Mouse (Mus musculus): Measurements from ENCODE around the gene Krt27. TPM values are rescaled to one million over a fixed set of nuclear protein-coding genes. Genes with fewer than 3 reads are reported as not detected.

The Krt27 gene
- not detected for total RNA-seq (2021)
- long read RNA-seq, experiment 1, result 0 reads
- long read RNA-seq, experiment 2, result 0 reads

GRCm38 (mm10) chr11:99351004-99351403 lies at the start of gene Krt27:
Gene Krt27, minus strand, starts transcription at chr11:99351104.
- no peak for DNase-seq

DNA sequence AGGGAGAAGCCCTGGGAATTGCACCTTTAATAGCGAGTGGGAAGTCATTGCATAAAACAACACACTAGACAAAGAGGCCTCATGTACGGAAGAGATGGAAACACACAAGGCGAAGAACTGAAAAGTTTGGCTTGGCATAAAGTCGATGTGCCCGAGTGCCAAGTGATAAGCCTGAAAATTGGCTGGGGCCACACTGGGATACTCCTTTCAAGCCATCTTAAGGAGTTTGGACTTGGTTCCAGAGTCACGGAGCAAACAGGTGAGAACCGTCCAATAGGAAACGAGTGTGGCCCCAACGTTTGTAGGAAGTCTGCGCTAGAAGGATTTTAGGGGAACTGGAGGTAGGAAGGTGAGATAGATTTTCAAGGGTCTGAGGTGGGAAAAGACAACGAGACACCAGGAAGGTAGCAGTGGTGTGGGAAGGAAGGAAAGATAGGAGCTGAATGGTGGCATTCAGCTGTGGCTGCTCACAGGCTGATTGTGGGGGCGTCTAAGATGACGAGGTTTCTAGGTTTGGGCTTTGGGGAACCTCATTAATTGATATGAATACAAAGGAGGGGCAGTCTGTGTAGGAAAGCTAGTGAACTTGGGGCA lies 49.1 kb upstream of the Krt27 start:
- DNase-seq, result no peak

GRCm38 (mm10) chr11:99398832-99399231 lies 47.9 kb upstream of the Krt27 start:
- no peak for DNase-seq

DNA sequence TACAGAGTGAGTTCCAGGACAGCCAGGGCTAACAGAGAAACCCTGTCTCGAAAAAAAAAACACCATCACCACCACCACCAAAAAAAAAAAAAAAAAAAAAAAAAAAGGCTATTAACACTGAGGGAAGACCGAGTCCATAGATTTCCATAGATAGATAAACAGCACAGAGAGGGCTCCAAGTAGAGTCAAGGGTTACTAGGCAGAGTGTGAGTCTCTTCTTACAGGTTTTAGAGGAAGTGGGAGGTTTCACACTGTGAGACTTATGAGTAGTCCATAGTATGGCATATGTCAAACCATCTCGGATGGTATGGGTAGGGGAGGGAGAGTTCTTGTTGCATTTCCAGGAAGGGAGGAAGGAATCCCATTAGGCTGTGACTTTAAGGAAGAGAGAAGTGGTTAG lies 47.2 kb upstream of the Krt27 start:
- no peak for DNase-seq

DNA sequence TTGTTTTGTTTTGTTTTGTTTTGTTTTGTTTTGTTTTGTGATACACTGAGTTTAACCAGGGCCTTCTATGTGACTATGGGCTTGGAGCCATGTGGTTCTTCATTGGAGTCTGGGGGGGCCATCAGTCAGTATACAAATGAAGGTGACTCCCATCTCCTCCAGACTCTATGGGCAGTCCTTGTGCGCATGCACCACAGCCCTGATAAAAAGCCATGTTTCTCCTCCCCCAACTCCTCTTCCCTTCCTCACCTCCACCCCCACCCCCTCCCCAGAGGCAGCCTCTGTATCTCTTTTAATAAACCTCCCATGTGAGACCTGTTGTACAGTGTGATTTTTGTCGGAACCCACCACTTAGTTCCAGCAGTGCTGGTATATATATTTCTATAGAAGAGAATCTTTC lies 45.8 kb upstream of the Krt27 start:
- no peak for DNase-seq

- no peak for DNase-seq
Measured at GRCm38 (mm10) chr11:99396034-99396433, 45.1 kb upstream of the Krt27 start.

GRCm38 (mm10) chr11:99392492-99392891 lies 41.6 kb upstream of the Krt27 start:
- no peak for DNase-seq

DNA sequence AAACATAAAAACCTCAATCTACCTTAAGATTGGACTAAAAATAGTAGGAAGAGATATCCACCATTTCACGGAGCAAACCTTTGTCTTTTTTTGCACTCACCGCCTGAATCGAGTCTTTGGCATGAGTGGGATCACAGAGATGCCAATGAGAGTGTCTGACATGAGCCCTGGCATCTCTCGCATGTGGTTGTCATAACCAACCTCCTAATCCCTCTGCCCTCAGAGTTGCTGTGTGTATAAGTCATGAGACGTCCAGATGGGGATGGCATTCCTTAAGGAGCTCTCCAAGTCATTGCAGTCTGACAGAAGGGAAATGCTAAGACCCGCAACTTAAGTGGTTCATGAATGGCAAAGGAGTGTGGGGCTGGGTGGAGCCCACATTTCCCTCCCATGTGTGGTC lies 40.5 kb upstream of the Krt27 start:
- DNase-seq, result no peak

GRCm38 (mm10) chr11:99390866-99391265 lies 40.0 kb upstream of the Krt27 start:
- no peak for DNase-seq

DNA sequence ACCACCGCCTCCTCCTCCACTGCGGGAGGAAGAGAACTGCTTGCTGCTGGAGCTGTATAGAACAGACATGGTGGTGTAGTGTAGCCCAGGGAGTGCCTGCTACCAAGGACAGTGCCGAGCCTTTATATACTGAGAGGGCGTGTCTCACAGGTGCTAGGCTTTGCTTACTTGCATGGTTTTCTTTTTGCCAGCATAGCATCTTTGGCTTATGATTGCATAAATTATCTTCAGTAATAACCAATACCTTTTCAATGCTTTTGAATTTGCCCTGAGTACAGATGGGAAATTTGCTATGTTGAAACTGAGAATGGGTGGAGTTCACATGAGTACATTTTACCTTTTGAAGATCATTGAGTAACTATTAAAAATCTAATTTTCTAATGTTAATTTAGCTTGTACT lies 38.4 kb upstream of the Krt27 start, which contains the start of gene Krt10:
Krt10 (minus strand) TSS at position 101 of the 400 bp plus-strand sequence.
- DNase-seq, result no peak

DNA sequence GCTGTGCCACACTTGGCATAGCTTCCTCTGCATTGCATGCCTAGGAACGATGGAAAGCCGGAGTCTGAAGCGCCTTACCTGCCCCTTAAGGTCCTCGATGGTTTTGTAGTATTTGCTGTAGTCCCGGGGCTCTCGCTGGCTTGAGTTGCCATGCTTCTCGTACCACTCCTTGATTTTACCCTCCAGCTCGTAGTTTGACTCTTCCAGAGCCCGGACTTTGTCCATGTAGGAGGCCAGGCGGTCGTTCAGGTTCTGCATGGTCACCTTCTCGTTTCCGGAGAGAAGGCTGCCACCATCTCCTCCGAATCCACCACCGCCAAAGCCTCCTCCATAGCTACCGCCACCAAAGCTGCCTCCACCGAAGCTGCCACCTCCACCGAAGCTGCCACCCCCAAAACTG lies 37.8 kb upstream of the Krt27 start:
- DNase-seq, result no peak

GRCm38 (mm10) chr11:99385813-99386721 lies 35.2 kb upstream of the Krt27 start:
- DNase-seq, result peak; percentile 91

DNA sequence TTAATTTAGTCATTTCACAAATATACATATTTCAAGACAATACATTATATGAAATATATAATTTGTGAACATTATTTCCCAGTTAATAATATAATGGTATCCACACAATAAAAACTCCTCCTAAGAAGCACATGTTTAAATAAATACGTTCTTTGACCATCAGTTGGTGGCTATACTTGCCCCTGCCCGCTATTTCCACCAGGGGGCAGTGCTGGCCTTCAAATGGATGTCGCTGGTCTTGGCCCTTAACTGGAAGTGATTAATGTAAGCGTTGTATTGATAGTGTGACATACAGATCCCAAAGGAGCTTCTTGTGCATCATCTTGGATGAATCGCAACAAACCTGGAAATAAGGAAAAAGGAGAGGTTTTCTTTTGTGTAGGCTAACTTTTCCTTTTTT lies 28.7 kb upstream of the Krt27 start:
- DNase-seq, result peak; percentile 30

- no peak for DNase-seq
Measured at GRCm38 (mm10) chr11:99374803-99375202, 23.9 kb upstream of the Krt27 start, which contains the start of gene Krt28. Gene Krt28, minus strand, starts transcription at chr11:99374903.

DNA sequence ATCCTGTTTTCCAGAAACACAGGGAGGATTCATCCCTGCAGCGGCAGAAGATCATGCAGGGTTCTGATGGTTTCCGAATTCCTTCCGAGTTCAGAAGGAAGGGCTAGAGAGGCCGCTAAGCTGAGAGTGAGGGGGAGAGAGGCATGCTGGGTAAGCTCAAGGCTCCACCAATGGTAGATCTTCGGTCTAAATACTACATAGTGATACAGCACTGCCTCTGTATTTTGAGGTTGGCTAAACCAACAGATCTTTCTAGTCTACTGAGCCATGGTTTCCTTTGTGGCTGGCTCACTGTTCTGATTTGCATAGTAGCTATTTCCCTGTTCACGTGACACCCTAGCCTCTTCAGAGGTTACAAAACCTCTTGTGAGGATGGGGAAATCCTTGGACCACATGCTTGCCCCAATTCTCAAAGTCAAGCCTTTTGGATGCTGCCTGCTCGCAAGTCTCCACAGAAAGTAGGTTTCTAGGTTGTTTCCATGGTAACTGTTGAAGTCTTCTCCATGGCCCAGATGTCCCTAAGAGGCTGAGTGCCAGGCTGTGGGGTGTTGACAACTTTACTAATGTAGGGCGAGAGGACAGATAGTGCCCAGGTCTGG lies 19.0 kb upstream of the Krt27 start:
- no peak for DNase-seq

- no peak for DNase-seq
Measured at GRCm38 (mm10) chr11:99369229-99369628, 18.3 kb upstream of the Krt27 start.

- no peak for DNase-seq
Measured at GRCm38 (mm10) chr11:99366791-99367190, 15.9 kb upstream of the Krt27 start.

GRCm38 (mm10) chr11:99364412-99364811 lies 13.5 kb upstream of the Krt27 start:
- no peak for DNase-seq

GRCm38 (mm10) chr11:99361423-99361822 lies 10.5 kb upstream of the Krt27 start:
- no peak for DNase-seq

- no peak for DNase-seq
Measured at GRCm38 (mm10) chr11:99339299-99339847, 11.5 kb downstream of the Krt27 start.

GRCm38 (mm10) chr11:99337866-99338265 lies 13.0 kb downstream of the Krt27 start, which contains the start of gene Krt26:
Gene Krt26, minus strand, starts transcription at chr11:99337966.
- DNase-seq, result no peak

GRCm38 (mm10) chr11:99333426-99333825 lies 17.5 kb downstream of the Krt27 start:
- no peak for DNase-seq

DNA sequence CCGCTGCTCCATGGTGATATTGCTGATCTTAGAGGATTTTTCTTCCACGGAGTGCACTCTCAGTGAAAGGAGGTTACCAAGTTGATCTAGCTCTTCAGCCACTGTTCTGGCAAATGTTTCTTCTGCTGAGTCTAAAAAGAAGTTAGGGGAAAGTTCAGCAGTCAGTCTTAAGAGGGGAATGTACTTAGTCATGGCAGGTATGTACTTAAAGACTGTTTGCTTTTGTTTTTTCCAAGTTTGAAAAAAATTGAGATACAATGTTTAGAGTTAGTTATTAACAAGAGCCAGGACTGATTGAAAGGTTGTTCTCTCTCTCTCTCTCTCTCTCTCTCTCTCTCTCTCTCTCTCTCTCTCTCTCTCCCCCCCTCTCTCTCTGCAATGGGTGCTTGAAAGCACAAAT lies 21.2 kb downstream of the Krt27 start:
- DNase-seq, result no peak
